Mouse (Mus musculus) kidney, postnatal 0 days (tissue): ENCODE measurements at regions not wholly inside any gene's neighbourhood (a gene's known extent, or its start where the extent isn't known, plus 50 kb on each side); places are given as distances from the start of the nearest gene placed in this dataset.
"Not testable (repeated sequence)": the region's sequence is repeated elsewhere in the genome, so short reads cannot be mapped to it uniquely, and the experiment has no call there.

Source experiments
- ATAC-seq: fragments of 200-750 bp; cut with Nextera tagmentation; replicated peaks from 2 replicates; pipeline ENCODE4 v1.8.0; 2017; ENCODE audit warnings: low read depth, moderate number of reproducible peaks, moderate TSS enrichment, moderate library complexity; ENCODE audit not compliant: low FRiP score
- DNase-seq: peaks from one replicate; pipeline ENCODE4 v3.0.0-alpha.2; 2016; ENCODE audit warnings: low spot score
- H3K27ac ChIP-seq: fragments of 300-500 bp; sonication (generic); 2 replicates; pipeline ENCODE4 v1.5.1; 2014; ENCODE audit warnings: mild to moderate bottlenecking
- H3K27me3 ChIP-seq: fragments of 300-500 bp; sonication (generic); 2 replicates; pipeline ENCODE4 v1.6.1; 2014; ENCODE audit warnings: low read length, mixed read lengths; ENCODE audit not compliant: insufficient read depth
- H3K36me3 ChIP-seq: fragments of 300-500 bp; sonication (generic); 2 replicates; pipeline ENCODE4 v1.6.1; 2014; ENCODE audit warnings: low read length, mixed read lengths; ENCODE audit not compliant: insufficient read depth
- H3K4me1 ChIP-seq: fragments of 300-500 bp; sonication (generic); replicated peaks from 2 replicates; pipeline ENCODE4 v1.6.1; 2014; ENCODE audit warnings: antibody characterized with exemption, low read length, mixed read lengths; ENCODE audit not compliant: insufficient read depth
- H3K4me2 ChIP-seq: fragments of 300-500 bp; sonication (generic); 2 replicates; pipeline ENCODE4 v1.6.1; 2014; ENCODE audit warnings: mild to moderate bottlenecking, low read length, moderate library complexity, mixed read lengths
- H3K4me3 ChIP-seq: fragments of 300-500 bp; sonication (generic); replicated peaks from 2 replicates; pipeline ENCODE4 v1.5.1; 2014; ENCODE audit warnings: low read depth, low read length
- H3K9ac ChIP-seq: fragments of 300-500 bp; sonication (generic); 2 replicates; pipeline ENCODE4 v1.6.1; 2014; ENCODE audit warnings: low read depth, low read length
- H3K9me3 ChIP-seq: fragments of 300-500 bp; sonication (generic); replicated peaks from 2 replicates; pipeline ENCODE4 v1.6.1; 2016; ENCODE audit warnings: low read length, inconsistent platforms, mixed read lengths
- CTCF ChIP-seq: IDR thresholded peaks from 2 replicates; pipeline ENCODE4 v1.5.1; 2016; ENCODE audit warnings: antibody characterized with exemption, low read depth, mild to moderate bottlenecking, moderate library complexity
- WGBS: fragments of 180-500 bp; shearing (Covaris S2); extraction: QIAGEN DNeasy Blood & Tissue Kit; methylation state at CpG from one replicate; pipeline ENCODE4 v1.1.7; 2014; 5-methylcytosine and 5-hydroxymethylcytosine counted together

DNA sequence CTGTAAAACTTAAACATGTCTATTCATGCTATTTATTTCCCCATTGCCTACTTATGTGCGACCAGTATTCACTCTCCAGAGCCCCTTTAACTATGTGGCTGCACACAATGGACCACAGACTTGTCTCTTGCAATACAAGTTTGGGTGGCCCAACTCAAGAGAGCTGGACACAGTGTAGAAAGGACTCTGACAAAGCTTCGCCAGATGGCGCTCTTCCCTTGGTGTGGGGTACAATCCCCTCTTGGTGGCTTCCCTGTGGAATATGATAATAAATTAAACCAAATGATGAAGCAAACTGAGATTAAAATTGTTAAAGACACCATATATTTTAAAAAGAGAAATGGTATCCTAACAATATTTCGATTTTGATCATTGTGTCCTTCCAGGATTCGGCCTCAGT lies 302.6 kb upstream of the Ednrb start:
- Histone ChIP-seq H3K9ac (no peak overlapping the region), H3K27ac (no peak overlapping the region), H3K36me3 (no peaks in the 10 kb centered on the region), H3K4me3 (no peak overlapping the region), H3K4me2 (no peak overlapping the region), H3K4me1 (no peaks in the 10 kb centered on the region), H3K27me3 (no peaks in the 10 kb centered on the region; the same call in 1 of the 2 replicates), H3K9me3 (no peaks in the 10 kb centered on the region)
- DNase-seq (peak; percentile 10), ATAC-seq (no peak; the same call in 1 of the 2 replicates)
- WGBS: 62% methylated on average over 5 of the region's 5 CpGs
- TF ChIP-seq CTCF: peak; percentile 67

DNA sequence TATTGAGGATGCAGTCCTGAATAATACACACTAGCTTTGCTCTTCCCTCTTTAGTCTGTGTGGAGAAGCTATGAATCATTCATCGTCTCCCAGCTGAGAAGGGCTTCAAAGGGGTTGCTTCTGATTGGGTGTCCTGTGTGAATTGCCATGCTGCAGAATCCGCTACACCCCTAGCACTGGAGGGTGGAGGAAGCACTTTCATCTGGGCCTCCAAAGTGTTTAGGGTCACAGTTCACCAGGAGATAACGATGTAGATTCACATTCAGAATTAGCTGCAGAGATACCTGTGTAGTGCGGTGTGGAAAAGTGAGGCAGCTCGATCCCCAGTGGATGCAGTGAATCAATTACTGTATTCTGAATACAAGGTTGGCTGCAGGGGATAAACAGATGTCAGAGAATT lies 301.2 kb upstream of the Ednrb start:
- WGBS: 36% methylated on average over 5 of the region's 5 CpGs
- no peak for ATAC-seq

DNA sequence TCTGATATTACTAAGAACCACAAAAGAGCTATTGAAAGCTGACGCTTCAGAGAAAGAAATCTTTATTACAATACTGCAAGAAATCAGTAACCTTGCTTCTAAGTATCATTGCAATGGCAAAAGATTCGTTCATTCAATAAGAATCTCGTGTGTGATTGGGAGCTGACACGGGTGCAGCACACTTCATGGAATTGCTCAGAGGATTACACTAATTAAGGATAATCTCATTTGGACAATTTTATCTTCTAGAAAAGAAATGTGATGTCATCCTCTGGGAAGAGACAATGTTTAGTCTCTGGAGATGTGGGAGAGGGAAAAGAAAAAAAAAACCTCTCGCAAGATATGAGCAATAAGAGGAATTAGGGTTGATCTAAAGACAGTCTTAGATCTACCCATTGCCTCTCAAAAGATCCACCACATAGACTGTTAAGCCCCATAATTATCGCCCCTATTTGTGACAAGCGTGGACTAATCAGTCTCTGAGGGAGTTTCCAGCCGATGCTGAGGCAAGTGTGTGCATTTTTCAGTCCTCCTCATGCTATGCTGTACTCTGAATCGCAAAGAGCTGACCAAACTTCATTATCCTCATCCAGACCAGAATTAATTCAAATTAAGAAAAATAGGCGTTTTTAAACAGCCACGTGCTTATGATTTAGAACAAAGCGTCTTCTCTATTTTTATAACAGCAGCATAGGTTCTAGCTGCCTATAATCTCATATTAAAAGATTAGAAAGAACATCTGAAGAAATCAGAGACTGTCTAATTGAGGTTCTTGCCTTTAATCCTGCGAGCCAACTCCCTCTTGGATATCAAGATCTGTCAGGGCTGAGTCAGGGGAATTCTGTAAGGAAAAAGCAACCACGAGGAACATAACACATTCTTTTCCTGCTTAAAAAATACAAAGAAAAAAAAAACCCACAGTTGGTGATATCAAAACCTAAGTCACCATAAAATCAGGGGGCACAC lies 271.1 kb upstream of the Ednrb start:
- H3K4me3 ChIP-seq: no peak overlapping the region
- H3K27ac ChIP-seq: no peak overlapping the region
- no peaks in the 10 kb centered on the region for H3K4me1 ChIP-seq
- H3K36me3 ChIP-seq: no peaks in the 10 kb centered on the region
- H3K4me2 ChIP-seq: no peak overlapping the region
- no peak for ATAC-seq
- no peaks in the 10 kb centered on the region for H3K27me3 ChIP-seq
- TF ChIP-seq CTCF: no peak
- H3K9ac ChIP-seq: no peak overlapping the region
- 83% methylated on average over 14 of the region's 14 CpGs for WGBS
- no peak for DNase-seq
- H3K9me3 ChIP-seq: no peaks in the 10 kb centered on the region

More for the DNA sequence above, 301.2 kb upstream of the Ednrb start:
- no peak overlapping the region for H3K4me3 ChIP-seq
- no peaks in the 10 kb centered on the region for H3K9me3 ChIP-seq
- no peak overlapping the region for H3K4me2 ChIP-seq
- TF ChIP-seq CTCF: no peak
- no peaks in the 10 kb centered on the region for H3K4me1 ChIP-seq
- no peak overlapping the region for H3K9ac ChIP-seq
- DNase-seq: no peak
- no peaks in the 10 kb centered on the region for H3K27me3 ChIP-seq
- H3K36me3 ChIP-seq: no peaks in the 10 kb centered on the region
- no peak overlapping the region for H3K27ac ChIP-seq

DNA sequence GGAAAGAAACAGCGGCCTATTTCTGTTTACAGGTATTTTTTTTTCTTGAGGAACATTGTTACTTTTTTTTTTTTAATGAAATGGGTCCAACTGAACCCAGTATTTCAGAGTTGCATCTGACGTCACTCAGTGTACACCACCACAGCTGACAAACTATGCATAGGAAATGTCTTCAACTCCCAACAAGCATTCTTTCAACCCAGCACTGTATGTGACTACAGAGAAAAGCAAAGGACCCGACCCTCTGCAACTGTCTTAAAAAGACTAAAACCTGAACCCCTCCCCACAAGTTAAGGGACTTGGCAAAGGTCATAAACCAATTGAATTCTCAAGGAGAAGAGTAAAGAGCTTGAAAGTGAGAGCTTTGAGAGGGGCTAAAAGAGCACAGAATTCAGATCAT lies 270.0 kb upstream of the Ednrb start:
- ATAC-seq (no peak), DNase-seq (no peak)
- TF ChIP-seq CTCF: no peak
- Histone ChIP-seq H3K4me1 (no peaks in the 10 kb centered on the region), H3K9ac (no peak overlapping the region), H3K9me3 (no peaks in the 10 kb centered on the region), H3K27me3 (no peaks in the 10 kb centered on the region), H3K36me3 (no peaks in the 10 kb centered on the region), H3K4me3 (no peak overlapping the region), H3K4me2 (no peak overlapping the region), H3K27ac (no peak overlapping the region)
- WGBS: 72% methylated on average over 3 of the region's 3 CpGs

DNA sequence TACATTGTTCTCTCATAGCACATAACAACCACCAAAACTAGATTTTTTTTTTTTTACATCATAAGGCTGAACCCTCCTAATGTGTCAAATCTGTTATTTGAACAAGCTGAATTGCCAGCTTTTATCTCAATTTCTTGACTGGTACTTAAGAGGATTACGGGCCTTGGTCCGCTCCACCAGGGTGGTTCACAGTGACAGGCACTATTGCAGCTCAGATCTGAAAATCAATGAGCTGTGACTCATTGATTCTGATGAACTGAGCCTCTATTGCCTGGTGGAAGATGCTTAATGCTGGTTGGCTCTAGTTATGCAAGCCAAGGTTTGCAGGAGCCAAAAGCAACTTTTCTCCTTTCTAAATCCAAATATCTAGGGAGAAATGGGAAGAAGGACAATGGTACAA lies 269.2 kb upstream of the Ednrb start:
- 74% methylated on average over 2 of the region's 2 CpGs for WGBS
- no peak overlapping the region for H3K4me3 ChIP-seq
- no peak for TF ChIP-seq CTCF

DNA sequence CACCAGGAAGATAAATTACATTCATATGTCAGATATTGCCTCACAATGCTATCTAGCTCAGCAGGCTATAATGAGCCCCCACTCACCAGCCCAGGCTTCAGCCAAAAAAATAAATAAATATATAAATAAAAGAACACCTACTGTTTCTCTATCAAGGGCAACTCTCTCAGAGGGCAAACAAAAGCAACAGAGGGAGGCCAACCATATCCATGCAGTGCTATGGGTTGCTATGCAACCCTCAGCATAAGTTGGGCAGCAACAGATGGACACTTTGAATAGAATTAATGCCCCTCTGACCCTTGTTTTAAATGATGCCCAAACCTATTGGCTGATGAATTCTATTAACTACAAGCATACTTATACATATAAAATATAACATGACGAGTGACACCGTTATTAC lies 242.2 kb upstream of the Ednrb start:
- no peaks in the 10 kb centered on the region for H3K9me3 ChIP-seq
- ATAC-seq (no peak), DNase-seq (no peak)
- H3K9ac ChIP-seq: no peak overlapping the region
- no peak overlapping the region for H3K4me3 ChIP-seq
- H3K27ac ChIP-seq: no peak overlapping the region
- H3K27me3 ChIP-seq: no peaks in the 10 kb centered on the region
- no peak overlapping the region for H3K4me2 ChIP-seq
- no peaks in the 10 kb centered on the region for H3K36me3 ChIP-seq
- H3K4me1 ChIP-seq: no peaks in the 10 kb centered on the region
- WGBS: 92% methylated on average over 2 of the region's 2 CpGs
- no peak for TF ChIP-seq CTCF

More for the DNA sequence above, 269.2 kb upstream of the Ednrb start:
- Histone ChIP-seq H3K27me3 (no peaks in the 10 kb centered on the region), H3K9ac (no peak overlapping the region), H3K4me2 (no peak overlapping the region), H3K27ac (no peak overlapping the region), H3K36me3 (no peaks in the 10 kb centered on the region), H3K9me3 (no peaks in the 10 kb centered on the region), H3K4me1 (no peaks in the 10 kb centered on the region)
- DNase-seq (no peak), ATAC-seq (no peak)

DNA sequence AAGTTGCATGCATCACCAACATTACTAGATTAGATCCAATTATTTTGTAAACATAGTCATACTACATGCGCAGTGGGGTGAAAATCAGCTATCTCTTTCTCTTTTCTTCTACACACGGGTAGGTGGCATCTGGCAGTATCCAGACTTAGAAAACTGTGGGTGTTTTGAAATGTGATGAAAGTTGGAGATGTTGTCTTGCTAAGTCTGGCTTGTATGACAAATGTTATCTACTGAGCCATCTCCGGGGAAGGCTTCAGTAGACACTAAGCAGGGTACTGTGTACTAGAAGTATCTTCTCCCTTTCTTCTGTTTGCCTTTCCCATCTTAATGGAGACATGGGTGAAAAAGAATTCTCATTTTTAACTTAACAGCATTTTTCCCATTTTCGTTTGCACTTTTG lies 220.0 kb upstream of the Ednrb start:
- H3K9ac ChIP-seq, ATAC-seq, H3K4me3 ChIP-seq, H3K27me3 ChIP-seq, H3K36me3 ChIP-seq, H3K4me1 ChIP-seq, DNase-seq, H3K4me2 ChIP-seq, H3K9me3 ChIP-seq, H3K27ac ChIP-seq: not testable (repeated sequence)
- WGBS: 61% methylated on average over 1 of the region's 4 CpGs
